Mouse (Mus musculus): ENCODE data around the gene Gabarap.
A peak's percentile ranks its signal among the peaks of the same experiment; 100 is the strongest.

Gabarap gene

GRCm38 (mm10) chr11:69970222-69970621 is 20.7 kb upstream of the Gabarap start:
- DNase-seq = no peak

GRCm38 (mm10) chr11:69970775-69971174 is 20.2 kb upstream of the Gabarap start:
- DNase-seq = no peak

- DNase-seq = no peak
Measured at GRCm38 (mm10) chr11:69974907-69975306, 16.0 kb upstream of the Gabarap start.

- no peak for DNase-seq
Measured at GRCm38 (mm10) chr11:69976271-69976670, 14.7 kb upstream of the Gabarap start.

- DNase-seq = no peak
Measured at GRCm38 (mm10) chr11:69979827-69980195, 11.1 kb upstream of the Gabarap start.

GRCm38 (mm10) chr11:69980196-69981140 is 10.5 kb upstream of the Gabarap start:
- peak; percentile 99 for DNase-seq

- DNase-seq = no peak
Measured at GRCm38 (mm10) chr11:69981141-69981762, 9.7 kb upstream of the Gabarap start, which contains the start of gene Ctdnep1. TSS of gene Ctdnep1 (plus strand) at chr11:69981156.

GRCm38 (mm10) chr11:69982225-69982624 is 8.7 kb upstream of the Gabarap start, which contains the start of gene Elp5:
TSS of gene Elp5 (minus strand) at chr11:69982517.
- DNase-seq = no peak

GRCm38 (mm10) chr11:69982877-69983276 is 8.1 kb upstream of the Gabarap start:
- DNase-seq = no peak

- no peak for DNase-seq
Measured at GRCm38 (mm10) chr11:69983377-69983776, 7.6 kb upstream of the Gabarap start.

GRCm38 (mm10) chr11:69984431-69984830 is 6.5 kb upstream of the Gabarap start:
- DNase-seq = no peak

GRCm38 (mm10) chr11:69989949-69990348 is 994 bp upstream of the Gabarap start:
- no peak for DNase-seq

- no peak for DNase-seq
Measured at GRCm38 (mm10) chr11:69991711-69992110, 768 bp downstream of the Gabarap start.

GRCm38 (mm10) chr11:69992396-69992795 is 1.5 kb downstream of the Gabarap start:
- DNase-seq = no peak

- no peak for DNase-seq
Measured at GRCm38 (mm10) chr11:69992932-69993331, 2.0 kb downstream of the Gabarap start.

- no peak for DNase-seq
Measured at GRCm38 (mm10) chr11:69994401-69995090, 3.6 kb downstream of the Gabarap start.

- DNase-seq = peak; percentile 97 to 99
Measured at GRCm38 (mm10) chr11:69995391-69995960, 4.5 kb downstream of the Gabarap start, which contains the start of gene Phf23. TSS of gene Phf23 (plus strand) at chr11:69995777.

- DNase-seq = peak; percentile 78 to 83
Measured at GRCm38 (mm10) chr11:69996161-69997061, 5.5 kb downstream of the Gabarap start.

GRCm38 (mm10) chr11:69997070-69997509 is 6.1 kb downstream of the Gabarap start:
- DNase-seq = peak; percentile 89 to 93

- DNase-seq = peak in 1 of 2 experiments; percentile 52
Measured at GRCm38 (mm10) chr11:69998567-69999491, 7.9 kb downstream of the Gabarap start.
